Comparison of ENCODE assay signal across 10 mouse cellular contexts in genomic region chr1:89705670-89706069, GRCm38 (mm10).
"Had no signal": no experiment of that assay in that cellular context is flagged by ENCODE, and none has a peak within 500 bp of the region (broad histone marks: within the 10 kb centered on the region; RNA-seq: fewer than 3 reads in every experiment).

No protein-coding gene starts in this region.

- H3K27me3 ChIP-seq: liver, embryonic 13.5 days had no signal

- H3K4me3 ChIP-seq: liver, embryonic 13.5 days; midbrain, embryonic 13.5 days had no signal

- H3K27ac ChIP-seq: liver, embryonic 13.5 days; midbrain, embryonic 13.5 days had no signal

- DNase-seq: kidney, postnatal 14 days; kidney, postnatal 4 days; liver, embryonic 13.5 days; lung, adult 2 months; lung, postnatal 14 days; lung, postnatal 4 days; thymus, adult 2 months; thymus, postnatal 14 days; thymus, postnatal 4 days had no signal
